Mouse (Mus musculus) G1E (cell line): ENCODE measurements at regions not wholly inside any gene's neighbourhood (a gene's known extent, or its start where the extent isn't known, plus 50 kb on each side); places are given as distances from the start of the nearest gene placed in this dataset.

Experiments
- CTCF ChIP-seq: IDR thresholded peaks from 2 replicates; pipeline ENCODE4 v1.5.1; 2012; ENCODE audit warnings: low read depth, low read length, inconsistent platforms, mixed read lengths
- GATA1 ChIP-seq: IDR thresholded peaks from 2 replicates; pipeline ENCODE4 v1.6.1; 2012; ENCODE audit warnings: borderline replicate concordance, low read length, inconsistent platforms, mixed read lengths

- TF ChIP-seq CTCF (no peak), GATA1 (no peak)
These were observed 290.7 kb downstream of the Med10 start for GRCm38 (mm10) chr13:70092886-70093285.
